Mouse (Mus musculus) bone marrow, adult 2 months (tissue): ENCODE results near the gene Fxyd7.

ENCODE experiments used
- CTCF ChIP-seq: fragments of 200-500 bp; IDR thresholded peaks from 2 replicates; pipeline ENCODE4 v1.5.1; 2011; ENCODE audit warnings: low read length, control low read depth; ENCODE audit not compliant: control insufficient read depth, insufficient read depth
- POLR2A ChIP-seq: fragments of 200-500 bp; IDR thresholded peaks from 2 replicates; pipeline ENCODE4 v1.6.1; 2011; ENCODE audit warnings: low read depth, mild to moderate bottlenecking, control low read depth, low read length, borderline replicate concordance; ENCODE audit not compliant: control insufficient read depth

GRCm38 (mm10) chr7:31074713-31075069, 23.4 kb upstream of the Fxyd7 start:
- TF ChIP-seq CTCF (no peak), POLR2A (no peak)
